Mouse (Mus musculus): ENCODE measurements around the gene Ect2. TPM values are rescaled to one million over a fixed set of nuclear protein-coding genes. Genes with fewer than 3 reads are reported as not detected.

Gene Ect2
- polyA plus RNA-seq, 1 experiment from 2014 or later: 64.8 TPM

- Histone ChIP-seq H3K4me3 (replicated peaks) (no peak overlapping the region), H3K4me1 (replicated peaks) (no peaks in the 10 kb centered on the region), H3K27me3 (no peaks in the 10 kb centered on the region), H3K36me3 (peaks cover 60% of the 10 kb centered on the region), H3K27ac (no peak overlapping the region), H3K9me3 (no peaks in the 10 kb centered on the region), H3K9ac (replicated peaks) (no peak overlapping the region), H3K4me2 (no peak overlapping the region)
- no peak for ATAC-seq (ENCODE audit: insufficient number of reproducible peaks, insufficient read depth, low FRiP score, low TSS enrichment, low read depth)
Measured at GRCm38 (mm10) chr3:27110860-27111259, 42.8 kb downstream of the Ect2 start.

GRCm38 (mm10) chr3:27109109-27109508 is 44.6 kb downstream of the Ect2 start:
- ATAC-seq (ENCODE audit: insufficient number of reproducible peaks, insufficient read depth, low FRiP score, low TSS enrichment, low read depth): no peak; the same call in 1 of the 2 replicates
- no peaks in the 10 kb centered on the region for H3K9me3 ChIP-seq
- H3K4me3 ChIP-seq (replicated peaks): no peak overlapping the region
- H3K4me1 ChIP-seq (replicated peaks): no peaks in the 10 kb centered on the region
- H3K36me3 ChIP-seq: peaks cover 56% of the 10 kb centered on the region
- WGBS: 96% methylated on average over 4 of the region's 4 CpGs
- H3K27ac ChIP-seq: no peak overlapping the region
- no peak overlapping the region for H3K4me2 ChIP-seq
- H3K9ac ChIP-seq (replicated peaks): no peak overlapping the region
- no peaks in the 10 kb centered on the region for H3K27me3 ChIP-seq

GRCm38 (mm10) chr3:27107142-27107541 is 46.5 kb downstream of the Ect2 start:
- ATAC-seq (ENCODE audit: insufficient number of reproducible peaks, insufficient read depth, low FRiP score, low TSS enrichment, low read depth): no peak
- H3K9me3 ChIP-seq: no peaks in the 10 kb centered on the region
- H3K4me3 ChIP-seq (replicated peaks): no peak overlapping the region
- H3K36me3 ChIP-seq: peaks cover 57% of the 10 kb centered on the region
- no peaks in the 10 kb centered on the region for H3K27me3 ChIP-seq
- H3K4me1 ChIP-seq (replicated peaks): no peaks in the 10 kb centered on the region
- no peak overlapping the region for H3K9ac ChIP-seq (replicated peaks)
- no peak overlapping the region for H3K27ac ChIP-seq
- H3K4me2 ChIP-seq: no peak overlapping the region
- WGBS: 79% methylated on average over 6 of the region's 6 CpGs

- no peak overlapping the region for H3K27ac ChIP-seq
- H3K9ac ChIP-seq (replicated peaks): no peak overlapping the region
- 91% methylated on average over 6 of the region's 6 CpGs for WGBS
- peaks cover 67% of the 10 kb centered on the region for H3K36me3 ChIP-seq
- no peaks in the 10 kb centered on the region for H3K27me3 ChIP-seq
- ATAC-seq (ENCODE audit: insufficient number of reproducible peaks, insufficient read depth, low FRiP score, low TSS enrichment, low read depth): no peak
- no peak overlapping the region for H3K4me2 ChIP-seq
- H3K4me1 ChIP-seq (replicated peaks): no peaks in the 10 kb centered on the region
- H3K4me3 ChIP-seq (replicated peaks): no peak overlapping the region
- H3K9me3 ChIP-seq: no peaks in the 10 kb centered on the region
Measured at GRCm38 (mm10) chr3:27102965-27103364, 50.7 kb downstream of the Ect2 start.

GRCm38 (mm10) chr3:27098633-27099032 is 55.0 kb downstream of the Ect2 start:
- Histone ChIP-seq H3K27ac (no peak overlapping the region), H3K36me3 (peaks cover 72% of the 10 kb centered on the region), H3K9me3 (no peaks in the 10 kb centered on the region), H3K4me2 (no peak overlapping the region), H3K4me3 (replicated peaks) (no peak overlapping the region), H3K4me1 (replicated peaks) (no peaks in the 10 kb centered on the region), H3K27me3 (no peaks in the 10 kb centered on the region), H3K9ac (replicated peaks) (no peak overlapping the region)
- WGBS: 94% methylated on average over 6 of the region's 6 CpGs
- no peak for ATAC-seq (ENCODE audit: insufficient number of reproducible peaks, insufficient read depth, low FRiP score, low TSS enrichment, low read depth)

- no peak overlapping the region for H3K4me2 ChIP-seq
- no peaks in the 10 kb centered on the region for H3K27me3 ChIP-seq
- H3K4me3 ChIP-seq (replicated peaks): no peak overlapping the region
- H3K9me3 ChIP-seq: no peaks in the 10 kb centered on the region
- H3K4me1 ChIP-seq (replicated peaks): no peaks in the 10 kb centered on the region
- no peak overlapping the region for H3K9ac ChIP-seq (replicated peaks)
- ATAC-seq (ENCODE audit: insufficient number of reproducible peaks, insufficient read depth, low FRiP score, low TSS enrichment, low read depth): no peak
- peaks cover 24% of the 10 kb centered on the region for H3K36me3 ChIP-seq
- WGBS: 95% methylated on average over 6 of the region's 6 CpGs
- H3K27ac ChIP-seq: no peak overlapping the region
Measured at GRCm38 (mm10) chr3:27086221-27086620, 67.5 kb downstream of the Ect2 start.

- Histone ChIP-seq H3K4me2 (no peak overlapping the region), H3K4me3 (replicated peaks) (no peak overlapping the region), H3K9ac (replicated peaks) (no peak overlapping the region), H3K36me3 (peaks cover 5% of the 10 kb centered on the region; the same call in 1 of the 2 replicates), H3K27ac (no peak overlapping the region), H3K4me1 (replicated peaks) (peaks cover 3% of the 10 kb centered on the region; the same call in 1 of the 2 replicates), H3K27me3 (no peaks in the 10 kb centered on the region), H3K9me3 (no peaks in the 10 kb centered on the region)
- no peak for ATAC-seq (ENCODE audit: insufficient number of reproducible peaks, insufficient read depth, low FRiP score, low TSS enrichment, low read depth)
- WGBS: 86% methylated on average over 13 of the region's 13 CpGs
Measured at GRCm38 (mm10) chr3:27081229-27082060, 72.2 kb downstream of the Ect2 start.

GRCm38 (mm10) chr3:27080061-27080770 is 73.5 kb downstream of the Ect2 start:
- no peak for ATAC-seq (ENCODE audit: insufficient number of reproducible peaks, insufficient read depth, low FRiP score, low TSS enrichment, low read depth)
- H3K4me3 ChIP-seq (replicated peaks): no peak overlapping the region

GRCm38 (mm10) chr3:27073884-27074283 is 79.8 kb downstream of the Ect2 start:
- Histone ChIP-seq H3K27ac (no peak overlapping the region), H3K4me3 (replicated peaks) (no peak overlapping the region), H3K4me2 (no peak overlapping the region), H3K9ac (replicated peaks) (no peak overlapping the region), H3K9me3 (no peaks in the 10 kb centered on the region), H3K27me3 (no peaks in the 10 kb centered on the region), H3K36me3 (no peaks in the 10 kb centered on the region), H3K4me1 (replicated peaks) (no peaks in the 10 kb centered on the region)
- 85% methylated on average over 2 of the region's 2 CpGs for WGBS
- no peak for ATAC-seq (ENCODE audit: insufficient number of reproducible peaks, insufficient read depth, low FRiP score, low TSS enrichment, low read depth)

More at GRCm38 (mm10) chr3:27080061-27080770, 73.5 kb downstream of the Ect2 start:
- no peak overlapping the region for H3K27ac ChIP-seq
- 87% methylated on average over 7 of the region's 7 CpGs for WGBS
- H3K36me3 ChIP-seq: no peaks in the 10 kb centered on the region
- no peak overlapping the region for H3K9ac ChIP-seq (replicated peaks)
- no peak overlapping the region for H3K4me2 ChIP-seq
- no peaks in the 10 kb centered on the region for H3K9me3 ChIP-seq
- H3K4me1 ChIP-seq (replicated peaks): peaks cover 3% of the 10 kb centered on the region; the same call in 1 of the 2 replicates
- no peaks in the 10 kb centered on the region for H3K27me3 ChIP-seq

- Histone ChIP-seq H3K27ac (no peak overlapping the region), H3K4me3 (replicated peaks) (no peak overlapping the region), H3K9me3 (no peaks in the 10 kb centered on the region), H3K9ac (replicated peaks) (no peak overlapping the region), H3K36me3 (no peaks in the 10 kb centered on the region), H3K4me1 (replicated peaks) (no peaks in the 10 kb centered on the region), H3K4me2 (no peak overlapping the region), H3K27me3 (no peaks in the 10 kb centered on the region)
- 90% methylated on average over 4 of the region's 4 CpGs for WGBS
- ATAC-seq (ENCODE audit: insufficient number of reproducible peaks, insufficient read depth, low FRiP score, low TSS enrichment, low read depth): no peak
Measured at GRCm38 (mm10) chr3:27071706-27072105, 82.0 kb downstream of the Ect2 start.

GRCm38 (mm10) chr3:27070340-27070739 is 83.3 kb downstream of the Ect2 start:
- Histone ChIP-seq H3K4me3 (replicated peaks) (no peak overlapping the region), H3K9me3 (no peaks in the 10 kb centered on the region), H3K27ac (no peak overlapping the region), H3K36me3 (no peaks in the 10 kb centered on the region), H3K4me2 (no peak overlapping the region), H3K4me1 (replicated peaks) (no peaks in the 10 kb centered on the region), H3K9ac (replicated peaks) (no peak overlapping the region), H3K27me3 (no peaks in the 10 kb centered on the region)
- ATAC-seq (ENCODE audit: insufficient number of reproducible peaks, insufficient read depth, low FRiP score, low TSS enrichment, low read depth): no peak
- 81% methylated on average over 9 of the region's 9 CpGs for WGBS
